Mouse (Mus musculus): Measurements from ENCODE around the gene Zfp536. TPM values are rescaled to one million over a fixed set of nuclear protein-coding genes. Genes with fewer than 3 reads are reported as not detected.

The Zfp536 gene
- polyA plus RNA-seq, 1 experiment = 0.13 TPM

DNA sequence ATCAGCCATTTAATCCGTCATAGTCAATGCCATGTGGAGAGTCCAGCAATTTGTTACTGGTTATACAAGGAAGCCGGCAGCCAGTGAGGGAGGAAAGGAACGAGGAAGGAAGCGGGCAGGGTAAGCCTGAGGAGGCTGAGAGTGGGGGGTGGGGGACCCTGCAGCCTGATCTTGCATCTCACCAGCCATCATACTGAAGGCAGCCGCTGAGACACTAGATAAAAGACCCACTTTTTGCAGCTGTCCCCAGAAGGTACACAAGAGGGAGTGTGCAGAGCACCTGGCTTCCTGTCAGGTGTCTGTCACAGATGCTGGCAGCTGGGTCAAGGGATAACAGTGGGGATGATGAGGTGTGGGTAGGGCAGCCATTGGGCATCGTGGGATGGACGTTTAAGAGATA, 340.3 kb downstream of the Zfp536 start:
- H3K27me3 ChIP-seq (ENCODE audit: control insufficient read depth, insufficient read depth, low read length) = no peaks in the 10 kb centered on the region
- WGBS = 39% methylated on average over 7 of the region's 7 CpGs
- H3K4me3 ChIP-seq (ENCODE audit: extremely low read depth, insufficient read depth, insufficient read length) = no peak overlapping the region
- TF ChIP-seq POLR2A (IDR thresholded peaks at IDR 0.05; ENCODE audit: low read depth, low read length) = no peak
- no peak for TF ChIP-seq CTCF (IDR thresholded peaks at IDR 0.05; ENCODE audit: extremely low read depth, insufficient read depth, insufficient read length, insufficient replicate concordance)
- no peaks in the 10 kb centered on the region for H3K36me3 ChIP-seq (ENCODE audit: control insufficient read depth, insufficient read depth, low read length)
- H3K27ac ChIP-seq (ENCODE audit: insufficient read depth, low read length) = no peak overlapping the region
- H3K4me1 ChIP-seq (ENCODE audit: control insufficient read depth, insufficient read depth, insufficient read length) = no peaks in the 10 kb centered on the region
- DNase-seq (ENCODE audit: low read depth in 1 of 2, low spot score in 2 of 2) = no peak

DNA sequence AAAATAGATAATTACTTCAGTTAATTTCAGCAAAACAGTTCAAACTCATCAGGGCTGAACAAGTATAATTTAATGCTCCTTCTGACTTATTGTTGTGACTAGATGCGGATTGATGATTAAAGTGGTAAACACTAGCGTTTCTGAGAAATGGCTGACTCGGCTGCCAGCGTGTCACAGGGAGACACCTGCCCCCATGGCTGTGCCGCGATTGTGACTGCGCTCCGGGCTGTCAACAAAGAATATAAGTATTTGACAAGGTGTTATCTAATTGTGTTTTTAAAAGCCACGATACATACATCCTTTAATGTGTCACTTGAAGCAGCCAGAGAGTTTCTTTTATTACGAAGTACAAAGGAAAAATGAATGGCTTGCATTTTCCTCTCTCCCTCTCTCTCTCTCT, 342.0 kb downstream of the Zfp536 start:
- WGBS = 88% methylated on average over 10 of the region's 10 CpGs
- H3K4me3 ChIP-seq (ENCODE audit: extremely low read depth, insufficient read depth, insufficient read length) = no peak overlapping the region
- no peaks in the 10 kb centered on the region for H3K4me1 ChIP-seq (ENCODE audit: control insufficient read depth, insufficient read depth, insufficient read length)
- no peak for TF ChIP-seq POLR2A (IDR thresholded peaks at IDR 0.05; ENCODE audit: low read depth, low read length)
- no peak for TF ChIP-seq CTCF (IDR thresholded peaks at IDR 0.05; ENCODE audit: extremely low read depth, insufficient read depth, insufficient read length, insufficient replicate concordance)
- no peak for DNase-seq (ENCODE audit: low read depth in 1 of 2, low spot score in 2 of 2)
- no peaks in the 10 kb centered on the region for H3K27me3 ChIP-seq (ENCODE audit: control insufficient read depth, insufficient read depth, low read length)
- no peaks in the 10 kb centered on the region for H3K36me3 ChIP-seq (ENCODE audit: control insufficient read depth, insufficient read depth, low read length)
- H3K27ac ChIP-seq (ENCODE audit: insufficient read depth, low read length) = no peak overlapping the region

DNA sequence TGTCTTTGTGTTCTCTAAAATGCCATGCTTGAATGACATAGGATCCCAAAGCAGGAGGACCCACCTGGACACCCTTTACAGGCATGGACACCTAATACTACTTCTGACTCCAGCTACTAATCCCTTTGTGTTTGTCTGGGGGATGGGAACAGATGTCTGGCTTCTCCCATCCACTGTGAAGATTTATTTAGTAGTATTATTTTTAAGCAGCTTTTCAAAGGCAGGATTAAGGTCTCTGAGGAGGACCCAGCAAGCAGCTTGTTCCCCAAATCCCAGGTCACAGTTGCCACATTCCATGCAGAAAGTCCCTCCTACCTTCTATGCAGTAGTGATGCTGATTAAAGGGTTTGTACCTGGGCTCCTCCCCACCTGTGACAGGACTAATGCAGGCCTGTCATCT, 347.4 kb downstream of the Zfp536 start:
- Histone ChIP-seq H3K4me3 (ENCODE audit: extremely low read depth, insufficient read depth, insufficient read length) (no peak overlapping the region), H3K4me1 (ENCODE audit: control insufficient read depth, insufficient read depth, insufficient read length) (no peaks in the 10 kb centered on the region), H3K27ac (ENCODE audit: insufficient read depth, low read length) (no peak overlapping the region), H3K36me3 (ENCODE audit: control insufficient read depth, insufficient read depth, low read length) (no peaks in the 10 kb centered on the region), H3K27me3 (ENCODE audit: control insufficient read depth, insufficient read depth, low read length) (no peaks in the 10 kb centered on the region)
- no peak for DNase-seq (ENCODE audit: low read depth in 1 of 2, low spot score in 2 of 2)
- TF ChIP-seq POLR2A (IDR thresholded peaks at IDR 0.05; ENCODE audit: low read depth, low read length) (no peak), CTCF (IDR thresholded peaks at IDR 0.05; ENCODE audit: extremely low read depth, insufficient read depth, insufficient read length, insufficient replicate concordance) (no peak)

DNA sequence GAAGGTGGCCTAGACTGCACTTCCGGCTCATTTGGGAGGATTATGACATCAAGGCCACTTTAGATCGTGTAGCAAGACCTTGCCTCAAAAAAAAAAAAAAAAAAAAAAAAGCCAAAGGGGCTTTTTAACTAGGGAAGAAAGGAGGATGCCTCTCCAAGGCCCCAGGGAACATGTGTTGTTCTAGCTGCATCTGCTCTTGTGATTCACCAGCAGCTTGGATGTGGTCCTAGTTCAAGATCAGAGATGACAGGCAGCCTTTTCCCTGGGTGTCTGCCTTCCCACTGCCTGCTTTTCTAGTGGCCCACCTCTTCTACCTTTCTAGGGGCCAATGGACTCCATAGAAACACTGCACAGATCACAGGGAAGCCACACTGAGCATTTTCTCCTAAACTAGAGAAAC, 350.5 kb downstream of the Zfp536 start:
- DNase-seq (ENCODE audit: low read depth in 1 of 2, low spot score in 2 of 2) = no peak
- Histone ChIP-seq H3K27me3 (ENCODE audit: control insufficient read depth, insufficient read depth, low read length) (no peaks in the 10 kb centered on the region), H3K4me3 (ENCODE audit: extremely low read depth, insufficient read depth, insufficient read length) (no peak overlapping the region), H3K27ac (ENCODE audit: insufficient read depth, low read length) (no peak overlapping the region), H3K4me1 (ENCODE audit: control insufficient read depth, insufficient read depth, insufficient read length) (no peaks in the 10 kb centered on the region), H3K36me3 (ENCODE audit: control insufficient read depth, insufficient read depth, low read length) (no peaks in the 10 kb centered on the region)
- no peak for TF ChIP-seq CTCF (IDR thresholded peaks at IDR 0.05; ENCODE audit: extremely low read depth, insufficient read depth, insufficient read length, insufficient replicate concordance)
- TF ChIP-seq POLR2A (IDR thresholded peaks at IDR 0.05; ENCODE audit: low read depth, low read length) = no peak
- 60% methylated on average over 2 of the region's 2 CpGs for WGBS

Other genes with a start within 250 kb of the Zfp536 start
- 5.3 and 7.4 TPM in 2 replicates for gene Uri1, start 249.9 kb upstream of the Zfp536 start, polyA plus RNA-seq (2012; rRNA removed)